Mouse (Mus musculus) ES-CJ7 (cell line): Measurements from ENCODE around the gene Pacsin2.

Experiments
- DNase-seq: peaks from one replicate; pipeline ENCODE4 v3.0.0; 2011; ENCODE audit warnings: low read depth, low spot score

The Pacsin2 gene

DNA sequence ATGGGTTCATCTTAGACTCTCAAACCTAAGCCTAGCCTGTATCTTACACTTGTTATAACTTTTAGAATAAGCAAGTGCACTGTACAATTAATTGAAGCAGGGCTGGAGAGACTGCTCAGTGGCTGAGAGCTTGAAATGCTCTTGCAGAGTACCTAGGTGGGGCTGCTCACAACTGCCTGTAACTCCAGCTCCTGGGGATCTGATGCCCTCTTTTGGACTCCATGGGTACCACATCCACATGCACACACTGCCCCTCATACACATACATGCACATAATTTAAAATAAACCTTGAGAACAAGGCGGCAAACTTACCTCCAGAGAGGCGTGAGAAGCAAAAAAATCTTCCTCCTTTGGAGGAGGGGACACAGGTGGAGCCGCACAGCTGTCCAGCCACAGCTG is 132.0 kb downstream of the Pacsin2 start:
- peak; percentile 69 for DNase-seq

DNA sequence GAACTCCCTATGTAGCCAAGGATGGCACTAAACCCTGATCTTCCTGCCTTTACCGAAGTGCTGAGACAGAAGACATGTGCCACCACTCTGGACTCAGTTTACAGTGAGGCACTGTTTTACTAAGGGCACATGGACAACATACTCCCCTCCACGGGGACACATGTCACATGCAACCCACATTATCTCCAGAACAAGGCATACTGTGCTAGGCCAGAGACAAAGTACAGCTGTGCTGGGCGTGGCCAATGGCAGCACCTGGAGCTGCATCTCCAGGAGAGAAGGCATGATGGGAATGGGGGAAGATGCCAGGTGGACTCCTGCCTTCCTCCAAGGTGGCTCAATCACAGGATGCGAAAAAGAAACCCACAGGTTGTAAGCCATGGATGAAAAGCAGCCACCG is 135.5 kb downstream of the Pacsin2 start:
- no peak for DNase-seq
